Mouse (Mus musculus) forelimb bud, embryonic 11.5 days (tissue): ENCODE data around the gene Gm10491.
A peak's percentile ranks its signal among the peaks of the same experiment; 100 is the strongest.

ENCODE experiments used
- DNase-seq: peaks from one replicate; pipeline ENCODE4 v3.0.0-alpha.2; 2012; ENCODE audit warnings: low read depth, low spot score

Gene Gm10491

GRCm38 (mm10) chrX:7879819-7880218 is 27.8 kb downstream of the Gm10491 start:
- peak; percentile 73 for DNase-seq

GRCm38 (mm10) chrX:7878495-7878894 is 29.1 kb downstream of the Gm10491 start:
- DNase-seq: no peak

GRCm38 (mm10) chrX:7878007-7878419 is 29.6 kb downstream of the Gm10491 start, which contains the start of gene Pim2:
TSS of gene Pim2 (plus strand) at chrX:7878262.
- DNase-seq: peak; percentile 77

- no peak for DNase-seq
Observed at GRCm38 (mm10) chrX:7869826-7870225, 37.8 kb downstream of the Gm10491 start.

GRCm38 (mm10) chrX:7868506-7868905 is 39.1 kb downstream of the Gm10491 start:
- no peak for DNase-seq

- no peak for DNase-seq
Observed at GRCm38 (mm10) chrX:7867141-7867540, 40.5 kb downstream of the Gm10491 start.

GRCm38 (mm10) chrX:7865786-7866185 is 41.8 kb downstream of the Gm10491 start:
- no peak for DNase-seq

GRCm38 (mm10) chrX:7865343-7865742 is 42.3 kb downstream of the Gm10491 start:
- no peak for DNase-seq

- DNase-seq: no peak
Observed at GRCm38 (mm10) chrX:7864551-7864950, 43.1 kb downstream of the Gm10491 start.

GRCm38 (mm10) chrX:7863181-7863580 is 44.5 kb downstream of the Gm10491 start:
- DNase-seq: no peak

GRCm38 (mm10) chrX:7859191-7859753 is 48.4 kb downstream of the Gm10491 start:
- DNase-seq: no peak
